Mouse (Mus musculus) stomach, postnatal 0 days (tissue): ENCODE measurements around the gene Aatk. TPM values are rescaled to one million over a fixed set of nuclear protein-coding genes. Genes with fewer than 3 reads are reported as not detected.

Experiments
- ATAC-seq: fragments of 200-750 bp; cut with Nextera tagmentation; 2 replicates; pipeline ENCODE4 v1.8.0; 2017; ENCODE audit not compliant: low FRiP score, low TSS enrichment
- DNase-seq: peaks from one replicate; pipeline ENCODE4 v3.0.0-alpha.2; 2016; ENCODE audit warnings: low spot score
- H3K27ac ChIP-seq: fragments of 300-500 bp; sonication (generic); replicated peaks from 2 replicates; pipeline ENCODE4 v1.5.1; 2014; ENCODE audit warnings: mild to moderate bottlenecking, control low read depth
- H3K27me3 ChIP-seq: fragments of 300-500 bp; sonication (generic); 2 replicates; pipeline ENCODE4 v1.6.1; 2014; ENCODE audit warnings: low read length; ENCODE audit not compliant: control insufficient read depth, insufficient read depth
- H3K36me3 ChIP-seq: fragments of 300-500 bp; sonication (generic); 2 replicates; pipeline ENCODE4 v1.6.1; 2014; ENCODE audit warnings: low read length, mixed read lengths; ENCODE audit not compliant: control insufficient read depth, insufficient read depth
- H3K4me1 ChIP-seq: fragments of 300-500 bp; sonication (generic); replicated peaks from 2 replicates; pipeline ENCODE4 v1.6.1; 2014; ENCODE audit warnings: antibody characterized with exemption; ENCODE audit not compliant: control insufficient read depth, insufficient read depth
- H3K4me2 ChIP-seq: fragments of 300-500 bp; sonication (generic); replicated peaks from 2 replicates; pipeline ENCODE4 v1.6.1; 2014; ENCODE audit warnings: low read depth, mild to moderate bottlenecking, control low read depth, moderate library complexity
- H3K4me3 ChIP-seq: fragments of 300-500 bp; sonication (generic); 2 replicates; pipeline ENCODE4 v1.5.1; 2014; ENCODE audit warnings: low read depth, low read length, control low read depth
- H3K9ac ChIP-seq: fragments of 300-500 bp; sonication (generic); 2 replicates; pipeline ENCODE4 v1.6.1; 2014; ENCODE audit warnings: mild to moderate bottlenecking, low read length, control low read depth, mixed read lengths
- H3K9me3 ChIP-seq: fragments of 300-500 bp; sonication (generic); 2 replicates; pipeline ENCODE4 v1.6.1; 2016; ENCODE audit warnings: low read length; ENCODE audit not compliant: control insufficient read depth
- CTCF ChIP-seq: IDR thresholded peaks from 2 replicates; pipeline ENCODE4 v1.5.1; 2016; ENCODE audit warnings: antibody characterized with exemption, low read depth, mild to moderate bottlenecking, moderate library complexity
- EP300 ChIP-seq: optimal IDR thresholded peaks from 2 replicates; pipeline ENCODE3; 2016; ENCODE audit warnings: antibody characterized with exemption
- WGBS: fragments of 180-500 bp; shearing (Covaris S2); extraction: QIAGEN DNeasy Blood & Tissue Kit; methylation state at CpG from one replicate; pipeline ENCODE4 v1.1.7; 2014; 5-methylcytosine and 5-hydroxymethylcytosine counted together
- polyA plus RNA-seq: library from polyadenylated mRNA; unstranded; fragments of >200 nt; fragmentation: Nextera tagmentation; extraction: Ambion mirVana; gene quantifications from 2 replicates; pipeline ENCODE4 v1.2.1, GENCODE M21; 2015

Aatk gene
- polyA plus RNA-seq, 1 experiment from 2014 or later: 1.6 TPM

DNA sequence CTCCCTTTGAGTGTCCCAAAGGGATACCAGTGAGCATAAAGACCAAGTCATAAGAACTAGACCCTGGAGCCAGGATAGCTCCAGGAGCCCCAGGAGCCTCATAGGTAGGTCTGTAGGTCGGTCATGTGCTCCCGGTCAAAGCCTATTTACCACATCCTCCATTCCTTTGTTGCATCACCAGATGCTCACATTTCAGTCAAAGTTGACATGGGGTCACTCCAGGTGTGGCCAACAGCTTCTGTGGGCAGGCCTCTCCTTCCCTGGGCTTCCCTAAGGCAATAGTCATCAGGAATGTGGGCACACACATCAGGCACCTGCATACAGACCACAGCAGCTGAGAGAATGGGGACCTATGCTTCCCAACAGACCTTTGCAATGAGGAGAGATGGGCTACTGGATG is 79.1 kb downstream of the Aatk start:
- ATAC-seq (no peak; the same call in 1 of the 2 replicates), DNase-seq (no peak)
- WGBS: 83% methylated on average over 2 of the region's 2 CpGs
- no peak overlapping the region for H3K4me3 ChIP-seq
- no peak overlapping the region for H3K27ac ChIP-seq
- H3K4me1 ChIP-seq: no peaks in the 10 kb centered on the region
- no peaks in the 10 kb centered on the region for H3K9me3 ChIP-seq
- no peaks in the 10 kb centered on the region for H3K27me3 ChIP-seq
- no peak overlapping the region for H3K9ac ChIP-seq
- H3K36me3 ChIP-seq: peaks cover 5% of the 10 kb centered on the region; the same call in 1 of the 2 replicates
- no peak for TF ChIP-seq CTCF
- no peak for TF ChIP-seq EP300
- no peak overlapping the region for H3K4me2 ChIP-seq

DNA sequence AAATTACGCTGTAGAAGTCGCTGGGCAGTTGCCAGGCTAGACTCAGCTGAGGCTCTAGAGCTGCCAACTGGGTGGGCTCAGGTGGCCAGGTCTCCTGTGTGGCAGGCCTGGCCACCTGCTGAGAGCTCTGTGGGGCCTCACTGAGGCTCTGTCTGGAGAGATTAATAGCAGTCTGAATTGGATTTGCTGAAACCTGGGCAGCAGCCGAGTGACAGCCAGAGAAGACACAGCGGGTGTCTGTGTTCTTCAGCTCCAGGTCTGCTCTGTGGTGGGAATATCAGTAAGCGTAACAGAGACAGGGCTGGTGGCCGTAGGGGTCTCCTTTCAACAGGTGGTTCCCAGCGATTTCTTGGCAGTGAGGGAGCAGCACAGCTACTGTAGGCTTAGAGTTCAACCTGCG is 79.6 kb downstream of the Aatk start:
- 80% methylated on average over 8 of the region's 8 CpGs for WGBS
- no peaks in the 10 kb centered on the region for H3K27me3 ChIP-seq
- DNase-seq: no peak
- H3K27ac ChIP-seq: no peak overlapping the region
- no peak for TF ChIP-seq CTCF
- no peak for TF ChIP-seq EP300
- ATAC-seq: no peak
- no peak overlapping the region for H3K4me3 ChIP-seq
- no peak overlapping the region for H3K4me2 ChIP-seq
- peaks cover 5% of the 10 kb centered on the region; the same call in 1 of the 2 replicates for H3K36me3 ChIP-seq
- no peaks in the 10 kb centered on the region for H3K9me3 ChIP-seq
- H3K9ac ChIP-seq: no peak overlapping the region
- H3K4me1 ChIP-seq: no peaks in the 10 kb centered on the region

- no peak overlapping the region for H3K9ac ChIP-seq
- TF ChIP-seq CTCF: no peak
- no peak for TF ChIP-seq EP300
- no peak overlapping the region for H3K27ac ChIP-seq
- no peaks in the 10 kb centered on the region for H3K4me1 ChIP-seq
- no peak for DNase-seq
- H3K36me3 ChIP-seq: peaks cover 8% of the 10 kb centered on the region; the same call in 1 of the 2 replicates
- H3K9me3 ChIP-seq: no peaks in the 10 kb centered on the region
- 79% methylated on average over 6 of the region's 6 CpGs for WGBS
- H3K27me3 ChIP-seq: no peaks in the 10 kb centered on the region
- no peak for ATAC-seq
- H3K4me3 ChIP-seq: no peak overlapping the region
- no peak overlapping the region for H3K4me2 ChIP-seq
Observed at GRCm38 (mm10) chr11:119966294-119966693, 80.7 kb downstream of the Aatk start.

DNA sequence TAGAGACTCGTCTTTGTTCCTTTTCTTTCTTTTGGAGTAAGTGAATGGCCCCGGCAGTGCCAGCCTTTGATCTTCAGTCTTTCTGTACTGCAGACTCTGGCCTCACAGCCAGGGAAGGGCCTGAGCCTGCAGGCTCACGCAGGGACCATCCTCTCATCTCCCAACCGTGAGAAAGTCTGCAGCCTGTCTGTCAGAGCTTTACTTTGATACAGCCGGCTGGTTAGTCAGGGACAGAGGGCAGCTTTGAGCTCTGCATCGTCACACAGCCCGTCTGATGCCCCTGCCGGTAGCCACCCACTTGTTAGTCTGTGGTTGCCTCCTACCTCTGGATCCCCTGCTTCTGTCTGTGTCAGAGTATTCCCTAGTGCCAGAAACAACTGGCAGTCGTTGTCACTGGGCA is 81.9 kb downstream of the Aatk start:
- Histone ChIP-seq H3K36me3 (peaks cover 11% of the 10 kb centered on the region; the same call in 1 of the 2 replicates), H3K27me3 (no peaks in the 10 kb centered on the region), H3K9ac (no peak overlapping the region), H3K4me3 (no peak overlapping the region), H3K4me2 (no peak overlapping the region), H3K9me3 (no peaks in the 10 kb centered on the region), H3K4me1 (no peaks in the 10 kb centered on the region), H3K27ac (no peak overlapping the region)
- ATAC-seq (no peak), DNase-seq (no peak)
- WGBS: 42% methylated on average over 9 of the region's 9 CpGs
- TF ChIP-seq EP300 (no peak), CTCF (no peak)

GRCm38 (mm10) chr11:119961511-119961910 is 85.5 kb downstream of the Aatk start:
- peaks cover 15% of the 10 kb centered on the region for H3K36me3 ChIP-seq
- ATAC-seq (no peak), DNase-seq (no peak)
- no peaks in the 10 kb centered on the region; the same call in 1 of the 2 replicates for H3K4me1 ChIP-seq
- H3K27ac ChIP-seq: no peak overlapping the region
- TF ChIP-seq EP300 (no peak), CTCF (no peak)
- no peak overlapping the region for H3K9ac ChIP-seq
- no peaks in the 10 kb centered on the region for H3K9me3 ChIP-seq
- H3K4me3 ChIP-seq: no peak overlapping the region
- WGBS: 79% methylated on average over 3 of the region's 3 CpGs
- H3K27me3 ChIP-seq: no peaks in the 10 kb centered on the region
- no peak overlapping the region for H3K4me2 ChIP-seq

GRCm38 (mm10) chr11:119960671-119961070 is 86.3 kb downstream of the Aatk start:
- WGBS: 80% methylated on average over 6 of the region's 6 CpGs
- H3K27ac ChIP-seq: no peak overlapping the region
- H3K9ac ChIP-seq: no peak overlapping the region
- H3K27me3 ChIP-seq: no peaks in the 10 kb centered on the region
- H3K36me3 ChIP-seq: peaks cover 15% of the 10 kb centered on the region
- H3K9me3 ChIP-seq: no peaks in the 10 kb centered on the region
- no peak overlapping the region for H3K4me2 ChIP-seq
- no peak for DNase-seq
- ATAC-seq: no peak
- no peak overlapping the region for H3K4me3 ChIP-seq
- H3K4me1 ChIP-seq: no peaks in the 10 kb centered on the region; the same call in 1 of the 2 replicates
- no peak for TF ChIP-seq EP300
- TF ChIP-seq CTCF: no peak
